Comparison of ENCODE assay signal across 29 mouse cellular contexts in genomic region chr3:135915941-135916340, GRCm38 (mm10).
DNase-seq lines count a peak whose midpoint lies in the region; ATAC-seq and TF ChIP-seq lines count a peak whose summit lies in the region.
"Had no signal": no experiment of that assay in that cellular context is flagged by ENCODE, and none has a peak within 500 bp of the region (broad histone marks: within the 10 kb centered on the region; RNA-seq: fewer than 3 reads in every experiment).

No protein-coding gene starts in this region.

- no peaks in the 10 kb centered on the region for H3K27me3 ChIP-seq in intestine, postnatal 0 days (replicated peaks; ENCODE audit: control insufficient read depth, insufficient read depth, low read length)
- H3K27me3 ChIP-seq in intestine, embryonic 16.5 days (replicated peaks; ENCODE audit: control insufficient read depth, insufficient read depth, low read length) = no peaks in the 10 kb centered on the region
- no peaks in the 10 kb centered on the region for H3K27me3 ChIP-seq in CH12.LX (replicated peaks)
- no peaks in the 10 kb centered on the region for H3K27me3 ChIP-seq in stomach, postnatal 0 days (ENCODE audit: control insufficient read depth, insufficient read depth, low read length)
- H3K27me3 ChIP-seq: embryonic facial prominence, embryonic 13.5 days; forebrain, embryonic 13.5 days; heart, embryonic 12.5 days; heart, embryonic 15.5 days had no signal

- H3K27ac ChIP-seq in intestine, postnatal 0 days (ENCODE audit: low read depth, low read length) = no peak overlapping the region
- no peak overlapping the region for H3K27ac ChIP-seq in intestine, embryonic 16.5 days (ENCODE audit: low read length)
- H3K27ac ChIP-seq in CH12.LX (ENCODE audit: insufficient read depth, low read depth) = no peak overlapping the region
- H3K27ac ChIP-seq in stomach, postnatal 0 days (replicated peaks) = no peak overlapping the region
- H3K27ac ChIP-seq: embryonic facial prominence, embryonic 10.5 days; embryonic facial prominence, embryonic 13.5 days; forebrain, embryonic 13.5 days; heart, embryonic 15.5 days; hindbrain, embryonic 14.5 days; hindbrain, postnatal 0 days had no signal

- no peaks in the 10 kb centered on the region for H3K4me1 ChIP-seq in intestine, postnatal 0 days (replicated peaks; ENCODE audit: control insufficient read depth, insufficient read depth, low read length)
- H3K4me1 ChIP-seq in intestine, embryonic 16.5 days (ENCODE audit: control insufficient read depth, insufficient read depth, low read length) = no peaks in the 10 kb centered on the region
- H3K4me1 ChIP-seq in CH12.LX (ENCODE audit: control insufficient read depth in 1 of 2, insufficient read depth in 2 of 2) = peaks cover 0 to 4% of the 10 kb centered on the region in 2 experiments; a peak in 1 of 4 replicates
- no peaks in the 10 kb centered on the region for H3K4me1 ChIP-seq in stomach, postnatal 0 days (replicated peaks; ENCODE audit: control insufficient read depth, insufficient read depth)
- H3K4me1 ChIP-seq: embryonic facial prominence, embryonic 13.5 days; heart, embryonic 12.5 days; heart, embryonic 15.5 days had no signal

- H3K4me2 ChIP-seq in intestine, postnatal 0 days (replicated peaks; ENCODE audit: low read depth) = no peak overlapping the region
- H3K4me2 ChIP-seq in intestine, embryonic 16.5 days (ENCODE audit: low read depth, low read length) = no peak overlapping the region
- no peak overlapping the region for H3K4me2 ChIP-seq in CH12.LX (ENCODE audit: insufficient read depth, low read depth, poor library complexity, severe bottlenecking)
- no peak overlapping the region for H3K4me2 ChIP-seq in stomach, postnatal 0 days (replicated peaks; ENCODE audit: low read depth)
- H3K4me2 ChIP-seq: embryonic facial prominence, embryonic 13.5 days; forebrain, embryonic 13.5 days; heart, embryonic 12.5 days; heart, embryonic 15.5 days; hindbrain, embryonic 14.5 days had no signal

- dilution Hi-C loops in CH12.LX (cut with MboI; ENCODE audit: extremely low pct_ligation_motif_present, extremely low pct_unique_long_range_greater_than_20kb, low sequenced_read_pairs) = no loop called here

- TF ChIP-seq RAD21 in CH12.LX (IDR thresholded peaks at IDR 0.05; ENCODE audit: low read depth, low read length) = peak; percentile 59

- no peak for TF ChIP-seq EP300 in CH12.LX (IDR thresholded peaks at IDR 0.05; ENCODE audit: low read length)
- TF ChIP-seq EP300 in stomach, postnatal 0 days (optimal IDR thresholded peaks at IDR 0.05) = no peak

- no peak overlapping the region for H3K9ac ChIP-seq in intestine, postnatal 0 days (ENCODE audit: low read depth, low read length)
- H3K9ac ChIP-seq in intestine, embryonic 16.5 days (ENCODE audit: low read depth, low read length) = no peak overlapping the region
- no peak overlapping the region for H3K9ac ChIP-seq in CH12.LX (ENCODE audit: insufficient read depth, low read depth)
- H3K9ac ChIP-seq in stomach, postnatal 0 days (ENCODE audit: low read length) = no peak overlapping the region
- H3K9ac ChIP-seq: embryonic facial prominence, embryonic 13.5 days; forebrain, embryonic 13.5 days; heart, embryonic 12.5 days; heart, embryonic 15.5 days; hindbrain, embryonic 14.5 days had no signal

- DNase-seq in 3T3-L1 (ENCODE audit: low read depth, low spot score) (peak; percentile 13), CH12.LX (ENCODE audit: extremely low read depth) (no peak)
- no peak for DNase-seq in stomach, postnatal 0 days (ENCODE audit: low spot score)
- DNase-seq in right cerebral cortex, adult 2 months (ENCODE audit: low spot score in 2 of 2) = no peak
- DNase-seq: adrenal gland, adult 8-10 months; adrenal gland, postnatal 25 days; cerebellum, adult 11-12 months; cerebellum, adult 8-10 months; cerebellum, postnatal 10 days; cerebellum, postnatal 36 days; embryo, embryonic 11 days; gastrocnemius, postnatal 10 days; gastrocnemius, postnatal 36 days; heart, postnatal 10 days; heart, postnatal 4 days; kidney, adult 11 months had no signal

- in situ Hi-C loops in CH12.LX (cut with MboI; ENCODE audit: low pct_ligation_motif_present, low pct_unique_long_range_greater_than_20kb, low sequenced_read_pairs) = no loop called here

- TF ChIP-seq POLR2A in CH12.LX (IDR thresholded peaks at IDR 0.05; ENCODE audit: low read depth, low read length) = no peak

- H3K36me3 ChIP-seq in intestine, postnatal 0 days (ENCODE audit: control insufficient read depth, insufficient read depth) = no peaks in the 10 kb centered on the region
- no peaks in the 10 kb centered on the region for H3K36me3 ChIP-seq in intestine, embryonic 16.5 days (ENCODE audit: control insufficient read depth, insufficient read depth, low read length)
- H3K36me3 ChIP-seq in CH12.LX (replicated peaks in 1 of 2; ENCODE audit: control insufficient read depth in 1 of 2, insufficient read depth in 1 of 2, low read length in 1 of 2) = no peaks in the 10 kb centered on the region
- no peaks in the 10 kb centered on the region for H3K36me3 ChIP-seq in stomach, postnatal 0 days (ENCODE audit: control insufficient read depth, insufficient read depth, low read length)
- H3K36me3 ChIP-seq: embryonic facial prominence, embryonic 10.5 days; embryonic facial prominence, embryonic 13.5 days; G1E; heart, embryonic 12.5 days; heart, embryonic 15.5 days had no signal

- TF ChIP-seq CTCF in intestine, postnatal 0 days (IDR thresholded peaks at IDR 0.05; ENCODE audit: low read depth) = peak; percentile 30; the same call in 1 of the 2 replicates
- TF ChIP-seq CTCF in CH12.LX (conservative IDR thresholded peaks at IDR 0.05 in 1 of 2, IDR thresholded peaks at IDR 0.05 in 1 of 2; ENCODE audit: low read depth in 2 of 2, low read length in 2 of 2) = peak in 1 of 2 experiments; percentile 56; a peak in 2 of 4 replicates
- TF ChIP-seq CTCF in stomach, postnatal 0 days (IDR thresholded peaks at IDR 0.05; ENCODE audit: low read depth) = peak; percentile 31

- WGBS in intestine, postnatal 0 days = 87% methylated on average over 4 of the region's 4 CpGs
- 88% methylated on average over 4 of the region's 4 CpGs for WGBS in intestine, embryonic 16.5 days
- 89% methylated on average over 4 of the region's 4 CpGs for WGBS in stomach, postnatal 0 days

- no peak for ATAC-seq in intestine, postnatal 0 days
- no peak for ATAC-seq in intestine, embryonic 16.5 days
- no peak for ATAC-seq in stomach, postnatal 0 days (ENCODE audit: low FRiP score, low TSS enrichment)
- ATAC-seq: activated CD4-positive, CD25-positive, alpha-beta regulatory T cell, adult 4 months; forebrain, embryonic 13.5 days; hindbrain, postnatal 0 days; inflammation-experienced regulatory T-cells, adult 6 months had no signal

- no peaks in the 10 kb centered on the region for H3K79me2 ChIP-seq in CH12.LX (replicated peaks; ENCODE audit: control insufficient read depth, extremely low read depth, insufficient read depth, poor library complexity, severe bottlenecking)

- H3K4me3 ChIP-seq in intestine, postnatal 0 days (ENCODE audit: low read depth, low read length) = no peak overlapping the region
- no peak overlapping the region for H3K4me3 ChIP-seq in intestine, embryonic 16.5 days (ENCODE audit: low read length)
- H3K4me3 ChIP-seq in CH12.LX (replicated peaks in 1 of 3; ENCODE audit: low read depth in 2 of 3, low read length in 2 of 3, poor library complexity in 1 of 3) = no peak overlapping the region
- no peak overlapping the region for H3K4me3 ChIP-seq in stomach, postnatal 0 days (ENCODE audit: low read depth, low read length)
- H3K4me3 ChIP-seq: embryonic facial prominence, embryonic 10.5 days; embryonic facial prominence, embryonic 13.5 days; erythroblast, embryonic 14.5 days; forebrain, embryonic 13.5 days; heart, embryonic 12.5 days; heart, embryonic 15.5 days had no signal

- no peaks in the 10 kb centered on the region for H3K9me3 ChIP-seq in intestine, postnatal 0 days (ENCODE audit: control insufficient read depth)
- H3K9me3 ChIP-seq in intestine, embryonic 16.5 days (ENCODE audit: control insufficient read depth, low read length) = no peaks in the 10 kb centered on the region
- no peaks in the 10 kb centered on the region for H3K9me3 ChIP-seq in CH12.LX (replicated peaks; ENCODE audit: low read length)
- no peaks in the 10 kb centered on the region for H3K9me3 ChIP-seq in stomach, postnatal 0 days (ENCODE audit: control insufficient read depth, low read length)
- H3K9me3 ChIP-seq: embryonic facial prominence, embryonic 10.5 days; embryonic facial prominence, embryonic 13.5 days; forebrain, embryonic 13.5 days; G1E; heart, embryonic 12.5 days; heart, embryonic 15.5 days had no signal

TF ChIP-seq in CH12.LX, 34 proteins besides CTCF, POLR2A, EP300 and RAD21:
- TF ChIP-seq BHLHE40 (IDR thresholded peaks at IDR 0.05; ENCODE audit: low read depth, low read length) (no peak), SMC3 (IDR thresholded peaks at IDR 0.05; ENCODE audit: low read depth, low read length) (peak; percentile 26; the same call in 1 of the 2 replicates), USF1 (IDR thresholded peaks at IDR 0.05; ENCODE audit: low read depth, low read length) (no peak), ZNF384 (IDR thresholded peaks at IDR 0.05; ENCODE audit: low read depth, low read length) (no peak), SIN3A (IDR thresholded peaks at IDR 0.05; ENCODE audit: low read length) (no peak), ETS1 (conservative IDR thresholded peaks at IDR 0.05; ENCODE audit: low read depth, low read length) (no peak), MAFK (IDR thresholded peaks at IDR 0.05; ENCODE audit: insufficient replicate concordance, low read length) (no peak)
